Mouse (Mus musculus) left cerebral cortex, adult 8-10 months (tissue): ENCODE measurements around the gene Slc52a3. TPM values are rescaled to one million over a fixed set of nuclear protein-coding genes. Genes with fewer than 3 reads are reported as not detected.

ENCODE experiments used
- DNase-seq, 2 experiments: peaks; one replicate each; pipeline ENCODE4 v3.0.0; 2022; ENCODE audit warnings: low spot score in 2 of 2
- total RNA-seq, 4 experiments: library from RNA; stranded (reverse); gene quantifications; 2 replicates each; pipeline ENCODE4 v1.2.4; 2022

Slc52a3 gene
- total RNA-seq, 4 experiments from 2014 or later, result 1.8 to 3.0 (median 2.2) TPM

DNA sequence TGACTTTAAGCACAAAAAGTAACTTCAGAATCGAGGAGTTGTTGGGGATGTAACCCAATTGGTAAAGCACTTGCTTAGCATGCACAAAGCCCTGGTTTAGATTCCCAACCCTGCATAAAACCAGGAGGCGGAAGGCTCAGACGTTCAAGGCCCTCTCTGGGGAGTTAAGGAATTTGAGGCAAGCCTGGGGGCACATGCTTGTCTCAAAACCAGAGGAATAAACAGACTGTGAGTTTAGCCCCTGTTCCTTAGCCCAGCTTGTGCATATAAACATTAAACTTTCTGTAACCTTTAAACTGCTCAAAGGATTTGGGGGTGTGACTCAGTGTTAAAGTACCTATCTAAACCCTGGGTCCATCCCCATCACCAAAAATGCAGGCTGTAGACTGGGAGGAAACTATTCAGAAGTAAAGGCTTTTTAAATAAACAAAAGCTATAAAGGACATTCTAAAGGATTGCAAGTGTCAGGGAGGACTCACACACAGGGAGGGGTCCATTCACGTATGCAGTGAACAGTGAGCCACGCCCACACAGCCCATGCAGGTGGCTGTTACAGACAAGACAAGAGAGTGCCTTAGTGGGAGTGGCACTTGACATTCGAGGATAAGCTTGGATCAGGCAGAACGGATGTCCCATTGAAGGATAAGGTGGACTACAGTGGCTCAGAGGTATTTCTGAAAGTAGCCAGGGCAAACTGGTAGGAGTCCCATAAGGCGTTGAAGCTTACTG lies 1.6 kb downstream of the Slc52a3 start:
- no peak for DNase-seq

DNA sequence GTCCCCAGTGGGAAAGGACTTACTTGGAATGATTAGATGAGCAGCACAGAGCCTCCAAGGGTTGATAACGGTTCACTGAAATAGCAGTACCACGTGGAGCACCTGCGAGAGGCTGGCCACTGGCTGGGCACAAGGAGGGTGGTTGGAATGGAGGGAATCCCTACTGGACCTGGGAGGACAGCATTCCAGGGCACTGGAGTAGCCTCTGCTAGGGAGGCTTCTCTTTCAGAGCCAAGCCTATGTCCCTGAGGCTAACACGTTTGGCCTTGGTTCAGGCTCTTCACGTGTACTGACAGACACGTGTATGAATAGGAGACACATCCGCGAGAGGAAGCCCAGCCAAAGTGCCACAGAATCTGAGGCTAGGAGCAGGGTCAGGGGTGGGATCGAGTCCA lies 2.2 kb downstream of the Slc52a3 start:
- no peak for DNase-seq

DNA sequence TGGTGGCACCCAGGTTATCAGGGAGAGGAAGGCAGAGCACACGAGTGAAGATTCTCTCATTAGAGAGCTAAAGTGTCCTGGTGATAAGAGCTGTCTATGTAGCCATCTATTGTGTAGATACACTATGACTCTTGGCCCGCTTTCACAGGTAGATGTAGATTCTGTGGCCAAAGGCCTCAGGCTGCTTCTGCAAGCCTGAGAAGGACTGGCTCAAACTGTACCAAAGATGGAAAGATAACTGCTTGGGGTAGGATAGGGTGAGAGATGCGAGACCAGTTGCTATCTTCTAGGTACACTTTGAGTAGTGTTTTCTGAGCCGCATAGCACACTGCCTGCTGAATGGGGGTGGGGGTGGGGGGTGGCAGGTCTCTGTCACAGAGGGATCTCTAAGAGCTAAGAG lies 2.6 kb downstream of the Slc52a3 start:
- DNase-seq, result no peak

DNA sequence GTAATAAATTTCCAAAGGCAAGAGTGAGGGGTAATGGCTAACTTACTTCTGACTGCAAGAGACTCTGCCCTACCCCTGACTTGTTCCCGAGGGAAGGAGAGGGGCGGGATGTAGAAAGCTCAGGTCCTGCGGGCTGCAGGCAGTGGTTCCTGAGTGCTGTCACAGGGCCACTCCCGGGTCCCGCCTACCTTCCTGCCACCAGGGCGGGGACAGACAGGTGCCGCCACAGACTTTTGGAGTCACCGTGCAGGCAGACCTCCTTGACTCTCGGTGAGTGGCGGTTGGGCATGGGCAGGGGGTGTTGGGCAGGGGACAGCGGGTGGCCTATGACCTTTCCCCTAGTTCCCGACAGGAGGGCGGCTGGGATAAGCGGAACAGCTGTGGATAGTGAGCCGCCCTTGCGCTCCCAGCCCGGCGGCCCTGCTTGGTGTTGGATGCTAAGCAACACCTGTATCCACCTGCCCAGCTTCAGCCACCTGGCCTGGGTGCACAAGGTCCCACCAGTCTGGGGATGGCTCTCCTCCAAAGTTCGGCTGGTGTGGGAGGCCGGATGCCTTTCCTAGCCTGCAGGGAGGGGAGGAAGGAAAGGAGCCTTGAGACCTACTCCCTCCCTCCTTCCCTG lies 3.5 kb downstream of the Slc52a3 start:
- DNase-seq, result no peak

DNA sequence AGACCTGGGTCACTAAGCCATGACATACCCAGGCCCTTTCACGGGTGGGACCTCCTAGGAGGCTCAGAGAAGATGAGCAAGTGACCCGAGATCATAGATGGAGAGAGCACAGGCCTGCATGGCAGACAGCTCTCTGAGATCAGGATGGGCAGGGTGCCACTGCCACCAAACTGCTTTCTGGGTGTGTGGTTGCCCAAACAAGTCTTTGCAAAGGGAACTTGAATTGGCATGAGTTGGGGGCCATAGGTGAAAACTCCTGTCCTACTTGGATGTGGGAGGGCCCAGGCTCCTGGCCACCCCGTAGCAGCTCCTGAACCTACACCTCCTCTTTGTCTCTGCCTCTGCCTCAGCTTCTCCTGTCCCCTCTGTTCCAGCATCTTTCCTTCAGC lies 4.0 kb downstream of the Slc52a3 start:
- DNase-seq, result no peak

DNA sequence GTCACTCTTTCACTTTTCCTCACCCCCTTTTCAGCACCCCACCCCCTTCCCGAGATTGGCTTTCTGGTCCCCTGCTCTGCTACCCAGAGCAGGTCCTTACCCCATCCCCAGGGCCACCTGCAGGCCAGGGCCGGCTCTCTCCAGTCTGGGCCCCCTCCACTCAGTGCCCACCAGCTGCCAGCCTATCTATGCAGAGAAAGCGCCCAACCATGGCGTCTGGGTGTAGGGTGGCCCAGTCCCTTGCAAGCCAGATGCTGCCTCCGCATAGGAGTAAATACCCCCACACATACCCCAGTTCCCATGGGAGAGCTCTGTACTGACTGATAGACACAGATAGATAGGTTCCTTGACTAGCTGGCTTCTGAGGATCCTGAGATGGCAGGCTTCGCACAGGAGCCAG lies 4.4 kb downstream of the Slc52a3 start:
- no peak for DNase-seq

DNA sequence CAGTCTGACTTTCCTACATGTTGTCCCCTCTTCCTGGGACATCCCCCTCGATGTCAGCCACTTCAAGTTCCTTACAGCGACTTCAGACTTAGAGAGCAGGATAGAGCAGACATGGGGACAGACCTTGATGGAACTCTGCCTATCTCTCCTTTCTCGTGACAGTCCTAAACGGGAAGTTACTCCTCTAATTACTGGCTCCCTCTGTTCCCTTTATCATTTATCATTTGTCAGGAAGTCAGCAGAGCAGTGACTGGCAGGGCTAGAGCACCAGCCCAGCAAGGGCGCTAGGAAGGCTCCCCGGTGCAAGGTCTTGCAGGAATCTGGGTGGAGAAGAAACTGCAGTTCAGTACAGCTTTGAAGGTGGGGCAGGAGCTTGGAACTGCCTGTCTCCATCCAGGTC lies 6.2 kb downstream of the Slc52a3 start:
- no peak for DNase-seq

DNA sequence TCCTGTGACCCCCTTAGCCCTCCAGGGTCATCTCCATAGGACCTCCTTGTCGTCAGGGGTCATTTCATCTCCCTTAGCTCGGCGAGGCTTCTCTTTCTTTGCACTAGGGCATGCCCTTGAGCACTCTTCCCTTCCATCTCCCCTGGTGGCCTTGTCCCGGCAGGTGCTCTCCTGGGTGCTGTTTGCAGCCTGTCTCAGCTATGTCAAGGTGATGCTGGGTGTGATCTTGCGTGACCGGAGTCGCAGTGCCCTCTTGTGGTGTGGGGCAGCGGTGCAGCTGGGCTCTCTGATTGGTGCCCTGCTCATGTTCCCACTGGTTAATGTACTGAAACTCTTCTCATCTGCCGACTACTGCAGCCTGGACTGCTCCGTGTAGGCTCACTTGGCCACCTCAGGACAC lies 11.5 kb downstream of the Slc52a3 start:
- DNase-seq, result peak in 1 of 2 experiments; percentile 41

DNA sequence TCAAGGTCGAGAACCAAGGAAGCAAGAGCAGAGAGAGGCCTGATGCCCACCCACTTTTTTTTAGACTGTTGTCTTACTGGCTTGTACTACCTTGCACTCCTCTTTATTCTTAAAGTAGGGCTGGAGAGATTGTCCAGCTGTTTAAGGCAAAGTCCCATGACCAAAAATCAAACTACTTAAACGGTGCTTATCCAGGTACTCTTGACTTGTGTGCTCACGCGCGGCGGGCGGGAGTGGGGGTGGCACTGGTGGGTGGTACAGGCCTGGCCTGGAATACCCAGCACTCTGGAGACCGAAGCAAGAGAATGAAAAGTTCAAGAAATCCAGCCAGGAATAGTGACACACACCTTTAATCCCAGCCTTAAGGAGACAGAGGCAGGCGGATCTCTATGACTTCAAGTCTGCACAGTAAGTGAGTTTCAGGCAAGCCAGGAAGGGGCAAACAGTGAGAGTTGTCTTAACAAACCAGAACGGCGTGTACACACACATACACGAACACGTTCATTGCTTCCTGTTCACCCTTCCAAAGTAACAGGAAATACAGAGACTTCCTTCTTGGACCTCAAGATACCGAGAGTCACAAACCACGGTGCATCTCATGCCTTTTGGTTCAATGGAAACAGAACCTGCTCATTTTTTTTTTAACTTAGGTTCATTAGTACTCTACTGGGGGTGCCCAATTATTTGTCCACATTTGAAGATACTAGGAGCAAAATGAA lies 12.9 kb downstream of the Slc52a3 start:
- no peak for DNase-seq

DNA sequence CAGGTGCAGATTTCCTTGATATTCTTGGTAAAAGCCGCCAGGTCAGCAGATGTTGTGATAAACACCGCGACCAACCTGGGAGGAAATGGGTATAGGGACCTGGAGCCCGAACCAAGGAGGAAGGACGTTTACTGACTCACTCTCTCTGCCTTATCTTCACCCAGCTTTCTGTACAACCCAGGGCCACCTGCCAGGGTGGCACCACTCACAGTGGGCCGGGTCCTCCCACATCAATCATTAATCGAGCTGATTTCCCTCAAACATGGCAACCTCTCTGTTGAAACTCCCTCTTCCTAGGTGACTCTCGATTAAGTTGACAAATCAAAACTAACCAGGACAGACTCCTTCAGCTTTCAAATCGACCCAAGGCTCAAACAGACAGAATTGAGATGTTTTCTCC lies 13.9 kb downstream of the Slc52a3 start:
- no peak for DNase-seq

DNA sequence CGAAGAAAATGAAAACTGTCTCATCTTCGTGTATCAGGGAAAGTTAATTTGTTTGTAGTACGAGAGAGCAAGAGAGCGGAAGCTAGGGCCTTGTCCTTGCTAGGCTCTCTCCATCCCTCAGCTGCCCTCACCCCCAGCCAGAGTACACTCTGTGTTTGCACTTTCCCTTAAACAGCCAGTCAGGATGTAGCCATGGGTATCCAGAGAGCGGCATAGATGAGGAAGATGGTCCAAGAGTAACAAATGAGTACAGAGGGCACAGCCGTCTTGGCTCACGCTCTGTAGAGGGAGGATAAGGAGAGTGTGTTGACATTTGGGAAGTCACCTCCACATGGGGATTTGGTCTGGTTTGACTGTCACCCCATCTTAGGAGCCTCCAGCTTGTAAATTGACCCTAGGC lies 14.3 kb downstream of the Slc52a3 start:
- no peak for DNase-seq

DNA sequence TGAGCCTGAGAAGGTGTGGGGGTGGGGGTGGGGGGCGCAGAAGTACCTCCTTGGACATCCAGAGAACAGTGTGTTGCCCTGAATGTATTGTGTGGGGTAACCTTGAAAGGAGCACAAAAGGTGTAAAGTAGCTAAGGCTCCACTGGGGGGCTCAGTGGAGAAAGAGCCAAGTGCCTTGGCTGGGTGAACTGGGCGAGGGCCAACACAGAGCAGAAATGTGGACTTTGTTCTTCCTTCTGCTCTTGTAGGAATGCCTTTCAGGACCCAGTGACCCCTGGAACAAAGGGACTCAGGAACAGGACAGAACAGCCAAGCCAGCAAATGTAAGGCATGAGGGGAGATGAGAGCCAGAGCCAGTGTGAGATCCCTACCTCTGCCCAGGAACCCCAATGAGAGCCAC lies 15.4 kb downstream of the Slc52a3 start:
- DNase-seq, result no peak

DNA sequence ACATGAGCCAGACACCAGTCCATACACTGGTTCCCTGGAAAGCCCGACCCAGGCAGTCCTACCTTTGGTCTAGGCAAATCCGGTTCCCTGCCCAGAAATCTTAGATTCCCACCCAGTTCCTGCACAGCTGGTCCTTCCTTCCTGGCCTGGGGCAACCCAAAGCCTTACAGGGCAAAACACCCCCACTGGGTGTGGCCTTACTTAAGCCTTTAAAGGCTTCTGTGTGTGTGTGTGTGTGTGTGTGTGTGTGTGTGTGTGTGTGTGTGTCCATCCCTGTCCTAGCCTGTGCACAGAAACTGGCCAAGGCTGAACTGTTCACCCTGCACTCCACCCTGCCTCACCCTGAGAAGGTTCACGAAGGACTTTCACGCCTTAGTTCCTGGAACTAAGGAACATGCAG lies 15.9 kb downstream of the Slc52a3 start:
- no peak for DNase-seq

DNA sequence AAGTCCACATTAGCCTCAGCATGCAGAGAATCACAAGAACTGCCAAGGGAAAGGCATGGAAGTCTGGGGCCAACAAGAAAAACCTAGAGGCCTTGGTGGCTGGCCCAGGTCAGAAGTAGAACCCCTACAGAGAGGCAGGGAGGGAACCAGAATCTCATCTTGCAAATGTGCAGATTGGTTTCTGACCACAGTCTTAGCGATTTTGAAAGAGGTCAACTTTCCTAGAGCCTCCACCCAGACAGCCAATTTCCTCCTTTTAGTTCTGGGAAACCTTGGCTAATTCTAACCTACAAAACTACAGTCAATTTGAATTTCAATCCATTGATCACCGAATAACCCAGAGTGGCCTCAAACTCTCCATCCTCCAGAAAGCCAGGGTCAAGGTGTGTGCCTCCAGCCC lies 16.4 kb downstream of the Slc52a3 start:
- no peak for DNase-seq

DNA sequence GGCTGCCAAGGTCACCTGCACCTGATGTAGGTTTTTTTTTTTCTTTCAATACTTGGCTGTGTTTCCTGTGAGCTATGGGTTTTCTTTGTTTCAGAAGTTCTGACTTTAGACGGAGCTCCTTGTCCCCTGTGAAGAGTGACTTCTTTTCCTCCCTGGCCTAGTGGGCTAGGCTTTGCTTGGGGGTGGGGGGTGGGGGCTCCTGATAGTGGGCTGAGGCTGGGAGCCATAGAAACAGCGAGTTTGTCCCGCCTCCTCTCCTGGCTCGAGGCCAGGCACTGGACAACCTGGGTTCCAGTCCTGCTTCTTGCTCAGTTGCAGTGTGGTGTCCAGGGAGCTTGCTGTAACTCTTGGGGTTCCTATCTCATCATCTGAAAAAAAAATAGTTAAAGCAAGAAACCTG lies 19.7 kb downstream of the Slc52a3 start:
- no peak for DNase-seq

DNA sequence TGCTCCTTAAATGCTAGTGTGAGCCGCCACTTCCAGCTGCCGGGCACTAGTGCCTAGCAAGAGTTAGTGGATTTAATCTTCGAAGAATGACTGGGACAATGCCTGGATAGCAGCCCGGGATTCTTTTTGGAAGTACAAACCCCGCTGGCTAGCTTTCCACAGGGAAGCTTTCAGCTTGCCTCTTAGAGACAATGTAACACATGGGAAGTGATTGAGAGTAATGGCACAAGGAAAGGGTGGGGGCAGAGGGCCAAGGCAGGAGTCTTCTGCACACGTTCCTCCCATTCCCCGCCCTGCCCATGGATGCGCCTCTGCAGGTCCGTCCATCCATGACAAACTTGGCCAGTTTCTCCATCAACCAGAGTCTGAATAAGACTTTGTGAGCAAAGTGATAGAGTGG lies 20.4 kb downstream of the Slc52a3 start:
- DNase-seq, result no peak

DNA sequence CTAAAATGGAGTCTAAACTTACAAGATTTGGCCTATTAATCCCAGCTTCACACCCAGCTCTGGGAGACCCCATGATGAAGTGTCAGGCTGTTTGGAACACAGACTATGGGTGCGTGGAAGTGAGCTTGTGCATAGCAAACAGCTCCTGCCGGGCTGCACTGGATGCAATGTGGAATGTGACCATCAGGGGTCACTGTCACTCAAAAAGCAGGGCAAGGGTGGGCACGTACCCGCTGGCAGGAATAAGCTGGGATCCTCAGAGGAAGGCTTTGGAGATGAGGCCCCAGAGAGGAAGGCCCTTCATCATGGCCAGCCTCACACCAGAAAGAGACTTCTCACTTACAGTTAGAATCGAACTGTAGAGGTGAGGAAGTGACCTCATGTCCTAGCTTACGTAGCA lies 23.9 kb downstream of the Slc52a3 start:
- peak in 1 of 2 experiments; percentile 38 for DNase-seq

DNA sequence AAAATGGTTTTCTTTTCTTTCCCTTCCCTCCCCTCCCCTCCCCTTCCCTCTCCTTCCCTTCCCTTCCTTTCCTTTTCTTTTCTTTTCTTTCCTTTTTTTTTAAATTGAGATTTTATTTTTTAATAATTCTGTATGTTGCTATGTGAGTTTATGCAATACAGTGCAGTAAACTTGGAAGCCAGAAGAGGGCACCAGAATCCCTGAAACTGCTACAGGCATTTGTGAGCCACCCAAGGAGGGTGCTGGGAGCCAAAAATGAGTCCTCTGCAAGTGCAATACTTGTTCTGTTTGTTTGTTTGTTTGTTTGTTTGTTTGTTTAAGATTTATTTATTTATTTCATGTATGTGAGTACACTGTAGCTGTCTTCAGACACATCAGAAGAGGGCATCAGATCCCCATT lies 25.7 kb downstream of the Slc52a3 start:
- DNase-seq, result no peak

DNA sequence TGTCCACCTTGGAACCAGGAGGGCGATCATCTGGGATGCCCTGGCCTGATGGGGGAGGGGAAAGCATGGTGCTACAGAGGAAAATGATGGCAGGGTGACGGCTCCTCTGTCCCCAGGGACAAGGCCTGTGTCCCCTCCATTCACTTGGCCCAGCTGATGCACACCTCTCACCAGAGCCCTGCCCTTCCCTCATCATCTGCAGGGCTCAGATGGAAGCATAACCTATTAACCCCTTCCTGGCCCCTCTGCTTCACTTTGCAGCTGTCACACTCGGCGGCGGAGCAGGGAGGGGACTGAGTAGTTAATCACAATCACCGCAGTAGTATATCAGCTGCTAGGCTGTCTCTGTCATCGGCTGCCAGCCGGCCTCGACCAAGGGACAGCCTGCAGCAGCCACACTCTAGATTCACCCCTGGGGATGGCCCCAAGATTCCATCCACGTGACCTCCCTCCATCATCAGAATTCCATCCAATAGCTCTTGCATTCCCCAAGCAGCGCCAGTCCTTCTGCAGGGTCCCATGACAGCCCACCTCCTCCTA lies 28.6 kb downstream of the Slc52a3 start:
- DNase-seq, result no peak

DNA sequence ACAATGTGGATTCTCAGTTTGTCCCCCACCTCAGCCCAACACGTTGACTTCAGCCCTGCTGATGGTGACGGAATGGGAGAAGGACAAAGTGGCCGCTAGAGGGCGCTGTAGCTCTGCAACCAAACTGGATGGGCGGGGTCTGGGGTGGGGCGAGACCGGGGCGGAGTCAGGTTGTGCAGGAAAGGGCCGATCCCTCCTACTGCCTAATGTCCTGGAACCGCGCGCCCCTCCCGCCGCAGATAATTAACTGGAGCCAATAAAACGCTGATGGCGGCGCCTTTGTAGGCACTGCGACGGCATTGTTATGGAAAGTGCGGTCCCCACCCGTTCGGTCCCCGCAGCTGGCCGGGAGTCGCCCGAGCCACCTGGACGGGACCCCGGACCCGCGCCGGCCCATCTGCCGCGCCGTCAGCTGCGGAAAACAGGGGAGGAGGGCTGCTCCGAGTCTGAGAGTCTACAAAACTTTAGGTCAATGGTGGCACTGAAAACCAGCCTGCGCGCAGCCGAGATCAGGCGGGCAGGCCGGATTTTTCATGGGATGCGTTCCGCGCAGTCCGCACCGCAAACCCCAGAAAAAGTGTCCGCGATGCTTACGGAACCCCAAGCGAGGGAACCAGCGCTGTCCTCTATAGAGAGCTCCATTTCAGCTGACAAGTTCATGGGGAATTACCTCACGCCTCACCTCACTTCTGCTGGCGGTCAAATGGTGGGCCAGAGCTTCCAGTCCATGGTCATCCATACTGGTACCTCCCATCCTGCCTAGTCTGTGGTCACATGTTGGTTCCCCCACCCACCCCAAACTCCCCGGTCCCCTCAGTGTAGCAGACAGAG lies 33.2 kb downstream of the Slc52a3 start:
- DNase-seq, result peak; percentile 48 to 67

DNA sequence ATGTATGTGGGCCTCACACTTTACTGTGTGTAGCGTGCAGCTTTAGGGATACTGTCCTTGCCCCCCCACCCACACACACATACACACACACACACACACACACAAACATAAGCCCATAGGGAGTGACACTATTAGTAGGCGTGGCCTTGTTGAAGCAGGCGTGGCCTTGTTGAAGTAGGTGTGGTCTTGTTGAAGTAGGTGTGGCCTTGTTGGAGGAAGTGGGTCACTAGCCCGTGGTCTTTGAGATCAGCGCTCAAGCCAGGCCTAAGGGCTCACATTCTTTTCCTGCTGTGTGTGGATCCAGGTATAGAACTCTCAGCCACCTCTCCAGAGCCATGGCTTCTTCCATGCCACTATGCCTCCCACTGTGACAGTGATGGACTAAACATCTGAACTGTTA lies 34.7 kb downstream of the Slc52a3 start:
- DNase-seq, result no peak

DNA sequence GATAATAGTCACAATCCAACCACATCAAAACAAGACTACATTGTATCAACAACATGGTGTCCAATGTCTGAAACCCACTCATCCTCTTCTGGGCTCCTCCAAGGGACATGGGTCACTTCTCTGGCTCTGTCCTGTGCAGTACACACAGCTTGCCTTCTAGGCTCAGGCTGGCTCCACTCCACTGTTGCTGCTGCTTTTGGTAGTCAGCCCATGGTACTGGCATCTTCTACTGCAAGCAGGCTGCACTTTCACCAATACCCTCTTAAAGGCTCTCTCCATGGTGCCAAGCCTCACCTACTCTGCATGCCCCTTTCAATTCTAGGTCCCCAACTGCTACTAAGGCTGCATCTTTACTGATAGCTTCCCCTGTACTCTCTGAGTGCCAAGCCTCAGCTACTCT lies 43.8 kb downstream of the Slc52a3 start:
- no peak for DNase-seq
